9 mouse cellular contexts compared by ENCODE assay signal in genomic region chr9:121398761-121399160, GRCm38 (mm10).
A peak's percentile ranks its signal among the peaks of the same experiment; 100 is the strongest.
DNase-seq lines count a peak whose midpoint lies in the region; ATAC-seq lines count a peak whose summit lies in the region.
"Had no signal": no experiment of that assay in that cellular context is flagged by ENCODE, and none has a peak within 500 bp of the region (broad histone marks: within the 10 kb centered on the region; RNA-seq: fewer than 3 reads in every experiment).

No protein-coding gene starts in this region.

- 64% methylated on average over 7 of the region's 7 CpGs for WGBS in heart, embryonic 16.5 days
- 38% methylated on average over 7 of the region's 7 CpGs for WGBS in hindbrain, embryonic 14.5 days
- 59% methylated on average over 7 of the region's 7 CpGs for WGBS in neural tube, embryonic 12.5 days

- no peak for DNase-seq in heart, postnatal 4 days
- DNase-seq in cerebellum, adult 18-20 months: peak; percentile 81 to 90
- no peak for DNase-seq in hindbrain, embryonic 14.5 days (ENCODE audit: low spot score)
- no peak for DNase-seq in embryo, embryonic 10 days (ENCODE audit: low spot score)
- no peak for DNase-seq in spleen, postnatal 10 days (ENCODE audit: low spot score in 2 of 2)
- DNase-seq in MN1 (ENCODE audit: low spot score): no peak

- no peak overlapping the region for H3K4me3 ChIP-seq in heart, embryonic 16.5 days (ENCODE audit: low read length)
- H3K4me3 ChIP-seq in hindbrain, embryonic 14.5 days (replicated peaks; ENCODE audit: low read length): no peak overlapping the region
- H3K4me3 ChIP-seq in neural tube, embryonic 12.5 days: no peak overlapping the region

- H3K27me3 ChIP-seq in heart, embryonic 16.5 days (ENCODE audit: control insufficient read depth, insufficient read depth, low read length): no peaks in the 10 kb centered on the region
- H3K27me3 ChIP-seq in hindbrain, embryonic 14.5 days (ENCODE audit: control insufficient read depth, insufficient read depth, low read length): no peaks in the 10 kb centered on the region
- no peaks in the 10 kb centered on the region for H3K27me3 ChIP-seq in neural tube, embryonic 12.5 days (replicated peaks)
- H3K27me3 ChIP-seq: CH12.LX had no signal

- H3K36me3 ChIP-seq in heart, embryonic 16.5 days (ENCODE audit: control insufficient read depth, insufficient read depth): peaks cover 2% of the 10 kb centered on the region; the same call in 1 of the 2 replicates
- peaks cover under 1% of the 10 kb centered on the region; the same call in 1 of the 2 replicates for H3K36me3 ChIP-seq in hindbrain, embryonic 14.5 days (replicated peaks; ENCODE audit: control insufficient read depth, insufficient read depth)
- H3K36me3 ChIP-seq in neural tube, embryonic 12.5 days: peaks cover 8% of the 10 kb centered on the region; the same call in 1 of the 2 replicates

- no peak overlapping the region for H3K27ac ChIP-seq in heart, embryonic 16.5 days (ENCODE audit: low read length)
- peak overlapping the region; percentile 69 for H3K27ac ChIP-seq in hindbrain, embryonic 14.5 days
- no peak overlapping the region for H3K27ac ChIP-seq in neural tube, embryonic 12.5 days

- ATAC-seq in heart, embryonic 16.5 days (replicated peaks; ENCODE audit: extremely low read depth, insufficient read depth, low FRiP score): peak; percentile 24; the same call in 1 of the 2 replicates
- peak; percentile 15; the same call in 1 of the 2 replicates for ATAC-seq in hindbrain, embryonic 14.5 days (ENCODE audit: low FRiP score)
- ATAC-seq in neural tube, embryonic 12.5 days (ENCODE audit: low FRiP score, low read depth): peak; percentile 12; the same call in 1 of the 2 replicates

- H3K4me2 ChIP-seq in heart, embryonic 16.5 days (ENCODE audit: low read depth, low read length): no peak overlapping the region
- peak overlapping the region; percentile 29 for H3K4me2 ChIP-seq in hindbrain, embryonic 14.5 days (replicated peaks)
- H3K4me2 ChIP-seq in neural tube, embryonic 12.5 days (replicated peaks): no peak overlapping the region

- no peaks in the 10 kb centered on the region for H3K9me3 ChIP-seq in heart, embryonic 16.5 days (replicated peaks; ENCODE audit: control insufficient read depth, low read length)
- no peaks in the 10 kb centered on the region for H3K9me3 ChIP-seq in hindbrain, embryonic 14.5 days (ENCODE audit: control insufficient read depth, low read length)
- no peaks in the 10 kb centered on the region for H3K9me3 ChIP-seq in neural tube, embryonic 12.5 days

- no peak overlapping the region for H3K9ac ChIP-seq in heart, embryonic 16.5 days (ENCODE audit: low read length)
- H3K9ac ChIP-seq in hindbrain, embryonic 14.5 days: peak overlapping the region; percentile 44; the same call in 1 of the 2 replicates
- H3K9ac ChIP-seq in neural tube, embryonic 12.5 days: peak overlapping the region; percentile 33; the same call in 1 of the 2 replicates

- H3K4me1 ChIP-seq in heart, embryonic 16.5 days (ENCODE audit: control insufficient read depth, insufficient read depth, low read length): peaks cover 12% of the 10 kb centered on the region
- H3K4me1 ChIP-seq in hindbrain, embryonic 14.5 days (replicated peaks; ENCODE audit: control insufficient read depth, insufficient read depth, low read length): peaks cover 19% of the 10 kb centered on the region; the same call in 1 of the 2 replicates
- H3K4me1 ChIP-seq in neural tube, embryonic 12.5 days: peaks cover 24% of the 10 kb centered on the region

Comparison
In these comparisons a context has a peak if more than half of its experiments do, and no peak if none do; other contexts are left out.
1. DNase-seq: peak in cerebellum, adult 18-20 months (2 of 2); none in heart, postnatal 4 days (single experiment), hindbrain, embryonic 14.5 days (single experiment), embryo, embryonic 10 days (single experiment), spleen, postnatal 10 days (0 of 2) and MN1 (single experiment).
2. Peak in every context shown above with its lines, with median percentiles within 50 percentile points of each other: ATAC-seq.